Mouse (Mus musculus) frontal cortex, adult (tissue): ENCODE results near the gene Magi2.
A peak's percentile ranks its signal among the peaks of the same experiment; 100 is the strongest.

Source experiments
- ATAC-seq: cut with Nextera tagmentation; 2 replicates; pipeline ENCODE4 v1.9.2; 2017; ENCODE audit warnings: mild to moderate bottlenecking, moderate library complexity, mixed read lengths; ENCODE audit not compliant: low TSS enrichment

Magi2 gene

DNA sequence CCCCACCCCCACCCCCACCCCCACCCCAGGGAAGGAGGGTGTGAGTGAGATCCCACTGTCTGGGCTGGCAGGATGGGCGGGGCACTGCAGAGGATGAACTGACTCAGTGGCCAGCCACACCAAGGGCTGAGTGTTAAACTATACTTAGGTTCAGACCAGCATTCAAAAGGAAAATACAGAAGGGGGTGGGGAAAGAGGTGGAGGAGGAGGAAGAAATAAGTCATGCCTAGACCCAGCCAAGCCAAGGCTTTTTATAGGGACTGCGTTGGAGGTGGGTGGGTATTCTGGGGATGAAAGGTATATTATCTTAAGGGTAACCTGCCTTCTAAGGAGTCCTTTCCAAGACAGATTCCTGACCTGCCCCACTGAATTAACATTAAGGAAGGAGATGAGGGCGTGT, 1420.1 kb downstream of the Magi2 start:
- ATAC-seq = peak; percentile 16

DNA sequence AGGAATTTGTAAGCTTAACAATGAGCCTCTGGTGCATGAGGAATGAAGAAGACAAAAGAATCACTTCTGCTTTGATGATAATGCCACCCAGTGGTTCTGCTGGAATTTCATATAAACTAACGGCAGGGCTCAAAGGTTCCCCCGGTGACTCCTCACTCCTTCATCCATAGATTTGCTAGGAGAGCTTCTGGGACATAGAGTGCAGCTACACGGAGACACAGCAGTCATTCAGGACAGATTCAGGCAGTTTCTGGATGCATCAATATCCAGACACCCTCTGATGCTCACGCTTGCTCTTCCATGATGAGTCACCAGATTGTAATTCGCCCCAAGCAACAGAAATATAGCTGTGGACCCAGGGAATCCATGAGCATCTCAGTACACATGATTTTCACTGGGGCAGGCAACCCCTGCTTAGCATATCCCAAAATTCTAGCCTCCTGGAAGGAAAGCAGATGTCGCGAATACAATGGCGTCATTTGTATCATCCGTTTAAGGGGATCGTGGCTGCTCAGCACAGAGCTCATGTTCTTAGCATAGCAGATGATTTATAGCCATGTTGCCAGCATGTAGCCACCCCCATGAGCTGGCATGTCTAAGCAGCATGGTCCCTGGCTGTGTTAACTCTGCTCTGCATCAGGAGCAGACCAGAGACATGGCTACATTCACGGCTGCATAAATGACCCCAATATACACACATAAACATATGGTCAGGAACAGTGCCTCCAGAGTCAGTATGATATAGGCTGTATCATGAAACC, 1426.8 kb downstream of the Magi2 start:
- ATAC-seq = peak; percentile 77

DNA sequence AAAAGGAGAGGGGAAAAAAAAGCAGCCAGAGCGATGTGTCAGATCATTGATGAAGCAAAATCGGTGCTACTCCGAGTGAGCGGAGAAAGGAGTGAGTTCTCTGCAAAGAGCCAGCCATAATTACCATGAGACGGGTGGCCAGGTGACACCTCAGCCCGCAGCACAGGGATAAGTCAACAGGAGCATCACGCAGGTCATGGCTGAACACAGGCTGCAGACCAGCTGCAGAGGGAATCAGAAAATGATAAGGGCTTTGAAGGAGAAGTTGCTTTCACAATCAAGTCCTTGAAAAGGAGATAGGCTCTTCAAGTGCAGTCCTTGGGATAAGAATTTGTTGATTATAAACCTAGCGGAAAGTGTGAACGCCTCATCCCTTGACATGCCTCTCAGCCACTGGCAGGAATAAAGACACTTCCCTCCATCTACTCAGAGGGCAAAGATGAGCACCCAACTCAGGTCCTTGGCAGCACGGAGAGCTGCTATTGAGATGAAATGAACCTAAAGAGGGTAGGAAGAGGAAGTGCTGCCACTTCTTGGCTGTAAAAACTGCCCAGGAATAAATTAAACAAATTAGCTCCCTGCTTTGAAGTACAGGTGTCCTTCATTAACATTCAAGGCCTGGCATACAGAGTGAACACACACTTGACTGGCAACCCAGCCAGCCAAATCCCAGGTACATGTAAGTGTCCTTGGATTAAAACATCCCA, 1428.1 kb downstream of the Magi2 start:
- ATAC-seq = no peak

DNA sequence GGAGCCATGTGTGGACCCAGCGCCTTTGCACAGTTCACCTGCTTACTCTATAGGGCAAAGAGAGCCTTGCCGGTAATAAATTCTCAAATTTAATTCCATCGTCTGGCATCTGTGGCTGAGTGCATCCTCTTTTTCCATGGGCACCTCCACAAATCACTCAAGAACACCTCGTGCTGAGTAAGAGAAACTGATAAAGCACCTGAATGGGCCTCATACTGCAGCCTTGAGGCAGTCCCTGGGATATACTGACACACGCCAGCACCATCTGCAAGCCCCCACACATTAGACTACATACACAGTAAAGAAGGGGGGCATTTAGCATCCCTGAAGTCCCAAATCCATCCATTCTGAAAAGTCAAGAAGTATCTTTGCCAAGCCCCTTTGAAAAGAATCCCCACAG, 1430.2 kb downstream of the Magi2 start:
- ATAC-seq = no peak

DNA sequence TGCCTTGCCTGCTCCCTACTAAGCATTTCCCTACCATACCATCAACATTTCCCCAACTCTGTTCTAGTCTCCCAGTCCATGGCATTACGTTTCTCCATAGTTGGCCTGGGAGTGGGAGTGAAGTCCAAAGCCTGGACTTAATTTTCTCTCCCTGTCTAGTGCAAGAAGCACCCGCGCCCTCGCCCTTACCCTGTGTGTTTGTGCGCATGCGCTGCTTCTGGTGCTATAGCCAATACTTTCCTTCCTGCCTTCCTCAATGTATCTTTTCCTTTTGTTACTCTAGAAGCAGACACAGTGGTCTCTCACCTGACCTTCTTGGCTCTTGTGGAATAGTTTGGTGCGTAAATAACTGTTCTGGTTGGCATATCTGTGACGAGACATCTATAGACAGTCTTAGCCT, 1440.8 kb downstream of the Magi2 start:
- ATAC-seq = no peak

DNA sequence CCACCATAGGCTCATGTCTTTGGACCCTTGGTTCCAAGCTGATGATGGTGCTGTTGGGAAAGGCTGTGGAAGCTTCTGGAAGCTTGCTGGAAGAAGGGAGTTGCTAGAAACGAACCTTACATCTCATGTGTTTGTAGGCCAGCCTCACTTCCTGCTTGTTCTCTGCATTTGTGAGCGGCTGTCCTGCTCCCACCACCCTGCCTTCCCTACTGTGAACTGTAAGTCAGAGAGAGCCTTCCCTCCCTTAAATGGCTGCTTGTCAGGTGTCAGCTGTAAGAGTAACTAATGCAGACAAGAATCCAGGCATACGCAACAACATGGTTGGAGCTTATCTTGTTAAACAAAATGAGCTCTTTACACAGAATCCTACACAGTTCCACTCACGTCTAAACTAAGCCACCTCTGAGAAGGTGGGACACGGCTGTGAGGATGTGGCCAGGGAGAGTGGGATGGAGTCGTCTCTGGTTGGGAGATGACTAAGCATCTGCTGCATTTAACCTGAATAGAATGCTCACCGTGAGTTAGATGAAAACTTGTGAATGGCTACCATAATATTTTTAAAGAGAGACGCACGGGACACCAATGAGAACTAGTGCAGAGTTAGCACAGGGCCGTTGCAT, 1442.0 kb downstream of the Magi2 start:
- peak; percentile 75 for ATAC-seq

DNA sequence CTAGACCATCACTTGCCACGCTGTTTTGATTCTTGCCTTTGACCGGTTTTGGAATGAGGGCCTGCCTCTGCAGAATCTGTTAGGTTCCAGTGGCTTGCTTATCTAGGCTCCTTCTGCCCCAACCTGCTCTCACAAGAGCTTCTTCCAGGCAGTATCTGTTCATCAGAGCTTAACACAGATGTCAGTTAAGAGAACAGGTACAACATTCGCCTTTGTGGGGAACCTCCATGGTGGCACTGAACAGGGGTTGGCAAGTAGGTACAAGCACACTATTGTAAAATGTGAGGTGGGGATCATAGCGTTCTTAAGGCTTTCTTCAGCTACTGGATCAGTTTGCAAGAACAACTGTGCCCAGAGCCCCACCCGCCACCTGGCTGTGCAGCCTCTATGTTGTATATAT, 1442.6 kb downstream of the Magi2 start:
- no peak for ATAC-seq

DNA sequence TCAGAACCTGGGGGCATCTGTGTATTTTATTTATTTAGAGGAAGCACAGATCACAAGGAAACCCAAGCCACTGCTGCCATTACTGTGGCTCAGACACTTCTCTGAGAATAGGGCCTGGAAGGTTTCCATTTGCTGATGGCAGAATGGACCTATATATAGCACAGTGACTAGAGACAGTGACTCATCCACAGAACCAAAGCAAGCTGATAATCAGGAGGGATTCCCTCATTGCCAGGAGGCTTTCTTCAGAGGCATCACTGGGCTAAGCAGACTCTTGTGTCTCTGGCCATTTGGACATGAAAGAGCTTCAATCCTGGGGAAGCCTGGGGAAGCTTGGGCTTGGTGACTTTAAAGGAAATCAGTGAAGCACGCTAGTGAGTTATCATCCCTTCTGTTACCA, 1445.0 kb downstream of the Magi2 start:
- ATAC-seq = peak; percentile 71

DNA sequence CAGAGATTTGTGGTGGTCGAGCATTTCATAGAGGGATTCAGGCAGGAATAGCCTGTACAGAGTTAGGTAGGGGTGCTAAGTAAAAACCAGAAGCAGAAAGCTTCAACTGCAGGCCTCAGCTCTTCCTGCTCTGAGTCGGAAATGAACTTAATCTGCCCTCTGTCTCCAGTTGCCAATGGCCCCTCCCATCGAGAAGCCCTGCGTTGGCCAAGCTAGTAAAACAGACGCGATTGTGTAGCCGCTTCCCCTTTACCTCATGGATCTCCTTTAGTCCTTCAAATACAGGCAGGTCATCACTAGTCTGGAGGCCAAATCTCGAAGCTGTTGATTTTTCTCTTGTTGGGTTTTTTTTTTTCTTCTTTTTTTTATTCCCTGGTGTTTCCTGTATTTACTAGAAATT, 1447.7 kb downstream of the Magi2 start:
- ATAC-seq = no peak

DNA sequence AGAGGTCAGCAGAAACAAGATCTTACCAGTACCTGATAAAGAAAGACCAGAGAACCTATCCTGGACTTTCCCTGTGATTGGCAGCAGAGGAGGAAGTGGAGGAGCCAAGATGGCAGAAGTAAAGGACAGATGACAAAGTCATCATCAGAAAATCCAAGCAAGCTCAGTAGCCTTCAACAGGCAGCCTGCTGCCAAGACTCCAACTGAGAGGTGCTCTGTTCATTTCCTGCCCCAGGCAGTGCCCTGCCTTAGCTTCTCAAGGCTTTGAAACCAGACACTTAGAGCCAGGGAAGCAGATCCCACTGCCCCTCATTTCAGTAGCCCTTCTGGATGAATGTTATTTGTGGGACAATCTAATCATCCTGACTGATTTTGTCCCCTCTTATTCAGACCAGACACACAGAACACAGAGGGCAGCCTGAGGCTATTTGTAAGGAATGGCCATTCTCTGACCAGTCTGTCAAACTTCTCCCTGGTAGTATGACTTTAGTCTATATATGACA, 1448.4 kb downstream of the Magi2 start:
- no peak for ATAC-seq

DNA sequence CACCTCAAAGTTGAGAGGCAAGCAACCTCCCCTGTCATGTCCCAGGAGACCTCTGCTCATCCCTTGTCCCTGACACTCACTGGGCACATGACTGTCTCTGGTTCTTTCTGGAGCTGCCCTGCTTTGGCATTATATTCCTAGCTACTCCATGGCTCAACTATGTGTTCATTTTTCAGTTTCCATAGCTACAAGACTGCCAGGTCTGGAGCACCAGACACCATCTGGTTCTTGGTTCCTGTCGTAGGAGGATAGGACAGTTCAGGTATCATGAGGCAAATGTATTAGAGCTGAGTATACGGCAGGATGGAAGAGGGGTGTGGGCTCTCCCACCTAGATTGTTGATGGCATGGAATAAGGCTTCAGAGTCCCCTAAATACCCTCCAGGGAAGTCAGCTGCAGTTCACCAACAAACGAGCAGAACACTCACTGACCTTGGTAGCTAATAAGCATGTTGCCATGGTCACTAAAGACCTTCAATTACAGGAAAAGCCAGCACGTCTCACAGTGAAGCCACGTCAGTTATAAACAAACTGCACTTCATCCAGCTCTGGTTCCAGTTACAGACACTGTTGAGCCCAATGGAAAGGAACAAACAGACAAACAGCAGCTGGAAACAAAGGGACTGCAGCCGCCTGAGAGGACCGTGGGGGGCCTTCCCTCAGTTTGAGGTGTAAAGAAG, 1449.5 kb downstream of the Magi2 start:
- peak; percentile 50; the same call in 1 of the 2 replicates for ATAC-seq

DNA sequence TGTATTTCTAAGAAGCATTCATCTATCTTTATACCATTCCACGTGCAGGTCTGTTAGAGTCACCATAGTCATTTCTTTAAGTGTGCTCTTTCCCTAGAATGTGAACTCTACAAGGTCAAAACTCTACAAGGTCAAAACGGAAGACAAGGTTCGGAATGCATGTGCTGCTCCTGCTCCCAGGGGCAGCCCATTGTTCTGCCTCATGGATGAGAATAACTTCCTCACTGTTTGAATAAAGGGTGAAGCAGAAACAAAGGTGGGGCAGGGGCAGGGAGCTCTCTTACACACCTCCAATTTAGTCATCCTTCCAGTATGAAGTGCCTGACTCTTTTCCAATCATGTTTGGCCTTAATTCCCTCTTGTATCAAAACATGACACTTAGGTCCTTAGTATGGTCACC, 1450.4 kb downstream of the Magi2 start:
- ATAC-seq = no peak

DNA sequence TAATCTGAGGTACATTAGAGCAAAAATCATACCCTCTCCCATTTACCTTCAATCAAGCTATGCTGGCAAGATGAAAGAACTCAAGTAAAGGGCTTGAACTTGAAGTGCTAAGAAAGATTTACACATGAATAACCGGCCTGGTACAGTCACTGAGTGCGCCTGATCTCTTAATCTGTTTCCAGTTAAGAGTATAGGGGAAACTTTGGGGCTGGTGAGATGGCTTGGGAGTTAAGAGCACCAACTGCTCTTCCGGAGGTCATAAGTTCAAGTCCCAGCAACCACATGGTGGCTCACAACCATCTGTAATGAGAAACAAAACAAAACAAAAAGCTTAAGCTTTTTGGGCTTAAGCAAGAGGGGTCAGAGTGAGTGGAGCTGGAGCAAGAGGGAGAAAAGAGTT, 1451.7 kb downstream of the Magi2 start:
- no peak for ATAC-seq

DNA sequence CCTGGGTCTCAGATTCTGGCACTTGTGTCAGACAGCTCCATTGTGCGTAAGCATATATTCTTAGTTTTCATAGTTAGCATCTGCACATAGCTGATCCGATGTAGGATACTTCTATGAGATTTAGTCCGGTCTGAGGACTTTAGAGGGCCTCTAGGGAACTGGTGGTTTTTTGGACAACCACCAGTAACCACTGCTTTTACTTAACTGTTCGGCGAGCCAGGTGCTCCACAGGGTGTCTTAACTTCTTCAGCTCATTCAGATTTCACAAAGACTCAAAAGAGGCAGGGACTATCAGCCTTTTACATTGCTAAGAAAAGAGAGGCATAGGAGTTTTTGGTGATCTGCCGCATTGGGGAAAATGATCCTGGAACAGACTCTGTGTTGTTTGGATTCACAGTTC, 1453.1 kb downstream of the Magi2 start:
- ATAC-seq = no peak

DNA sequence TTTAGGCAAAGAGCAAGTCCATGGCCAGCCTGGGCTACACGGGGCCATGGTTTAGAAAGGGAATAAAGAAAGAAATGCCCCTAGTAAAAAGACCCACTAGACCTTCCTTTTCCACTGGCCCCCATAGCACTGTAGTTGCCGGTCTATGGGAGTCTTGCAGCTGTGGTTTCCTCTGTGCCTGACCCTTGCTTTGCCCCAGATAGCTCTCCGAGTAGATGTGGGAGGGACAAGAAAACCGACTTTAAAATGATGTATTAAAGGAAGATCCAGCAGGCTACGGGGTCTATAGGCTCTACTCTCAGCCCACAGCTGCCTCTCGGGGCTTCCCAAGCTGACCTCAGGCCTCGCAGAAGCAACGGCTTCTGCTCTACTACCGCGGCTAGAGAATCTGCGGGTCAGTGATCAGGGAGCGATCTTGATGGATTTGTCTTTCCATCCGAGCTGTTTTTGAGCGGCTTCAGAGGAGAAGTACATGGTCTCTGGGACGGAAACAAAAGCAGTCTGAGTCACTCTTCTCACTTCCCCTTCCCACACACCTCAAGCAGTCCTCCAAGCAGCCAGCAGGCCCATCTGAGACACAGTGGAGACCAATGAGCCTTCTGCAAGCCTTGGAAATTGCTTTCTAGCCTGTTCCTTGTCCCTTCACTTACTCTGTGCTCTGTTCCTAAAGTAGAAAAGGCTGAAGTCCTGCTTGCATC, 1454.1 kb downstream of the Magi2 start:
- peak; percentile 92 for ATAC-seq

DNA sequence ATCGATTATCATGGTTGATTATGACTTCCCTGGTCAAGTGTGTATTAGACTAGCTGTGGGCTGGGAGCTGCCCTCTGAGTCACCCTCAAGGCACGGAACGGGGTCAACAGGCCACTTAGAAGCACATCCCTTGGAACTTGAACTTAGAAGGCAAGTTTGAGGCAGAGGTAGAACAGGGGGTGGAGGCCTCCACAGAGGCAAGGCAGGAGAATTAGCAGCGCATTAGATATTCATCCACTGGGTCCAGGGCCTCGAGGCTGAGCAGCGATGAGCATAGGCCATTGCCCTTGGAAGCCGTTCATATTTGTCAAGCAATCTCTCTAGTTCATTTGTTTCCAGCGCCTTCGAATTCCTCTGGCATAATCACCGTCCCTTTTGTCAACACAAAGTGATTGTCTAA, 1454.8 kb downstream of the Magi2 start:
- no peak for ATAC-seq

DNA sequence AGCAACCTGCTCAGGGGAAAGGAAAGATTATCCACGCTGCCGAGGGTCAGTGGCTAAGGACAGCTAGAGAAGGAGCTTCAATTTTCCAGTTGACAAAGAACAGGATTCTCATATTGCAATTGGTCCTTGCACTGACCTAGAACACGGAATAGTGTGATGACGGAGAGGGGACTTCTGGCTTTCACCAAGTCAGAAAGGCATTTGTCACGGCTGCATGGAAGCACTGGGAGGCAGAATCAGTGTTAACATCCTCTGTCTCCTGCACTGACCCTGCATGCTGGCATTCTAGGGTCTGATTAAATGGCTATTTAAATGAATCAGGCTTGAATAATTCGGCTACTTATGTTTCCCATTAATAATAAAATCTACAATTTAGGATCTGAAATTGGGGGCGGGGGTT, 1455.4 kb downstream of the Magi2 start:
- ATAC-seq = no peak

DNA sequence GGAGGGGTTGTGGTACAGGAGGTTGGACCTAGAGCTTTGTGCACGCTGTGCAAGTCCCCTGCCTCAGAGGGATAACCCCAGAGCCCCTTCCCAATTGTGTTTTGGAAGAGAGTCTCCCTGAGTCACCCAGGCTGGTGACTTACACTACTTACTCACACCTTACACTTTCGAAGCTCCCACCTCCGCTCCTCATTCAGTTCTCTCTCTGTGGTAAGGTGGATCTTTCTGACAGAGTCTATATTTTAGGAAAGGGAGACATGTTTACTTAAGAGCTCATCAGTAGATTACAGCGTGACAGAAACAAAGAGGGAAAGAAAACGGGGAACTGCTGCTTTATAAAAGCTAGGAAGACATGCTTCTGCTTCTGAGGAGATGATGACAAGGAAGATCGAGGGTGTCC, 1457.3 kb downstream of the Magi2 start:
- ATAC-seq = peak; percentile 64

DNA sequence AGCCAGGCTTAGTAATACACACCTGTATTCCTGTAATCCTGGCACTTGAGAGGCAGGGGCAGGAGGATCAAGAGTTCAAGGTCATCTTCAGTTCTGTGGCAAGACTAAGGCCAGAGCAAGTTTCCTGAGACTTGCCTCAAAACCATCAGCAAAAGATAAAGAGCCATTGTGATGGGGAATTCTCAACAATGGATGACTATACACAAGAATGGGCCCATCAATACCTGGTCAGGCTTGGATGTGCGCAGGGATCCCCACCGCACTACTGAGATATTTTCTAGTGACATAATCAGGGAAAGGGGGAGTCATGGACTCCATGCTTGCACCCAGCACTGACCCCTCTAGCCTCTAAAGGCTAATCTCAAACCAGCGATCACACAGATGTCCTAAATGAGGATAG, 1465.4 kb downstream of the Magi2 start:
- no peak for ATAC-seq

DNA sequence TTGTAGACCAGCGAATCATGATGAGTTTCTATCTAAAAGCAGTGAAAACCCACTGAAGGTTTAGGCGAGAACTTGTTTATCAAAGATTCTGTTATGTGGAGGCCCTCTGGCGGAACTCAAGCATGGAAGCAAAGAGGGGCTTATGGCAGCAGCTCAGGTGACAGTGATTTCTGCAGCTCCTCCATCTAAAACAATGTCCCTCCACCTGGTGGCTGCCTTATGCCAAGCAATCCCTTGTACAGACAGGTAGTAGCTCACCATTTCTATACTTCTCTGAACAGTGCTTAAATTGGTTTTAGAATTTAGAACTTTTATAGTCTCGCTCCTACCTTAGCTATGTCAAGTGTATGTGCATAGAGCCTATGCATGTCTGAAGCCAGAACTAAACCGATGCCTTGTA, 1472.3 kb downstream of the Magi2 start:
- ATAC-seq = no peak
